Mouse (Mus musculus): ENCODE results near the gene Mrpl34. TPM values are rescaled to one million over a fixed set of nuclear protein-coding genes. Genes with fewer than 3 reads are reported as not detected.

Gene Mrpl34
- polyA plus RNA-seq, 1 experiment from 2014 or later = 157 TPM

GRCm38 (mm10) chr8:71513018-71513754 lies 48.4 kb downstream of the Mrpl34 start:
- Histone ChIP-seq H3K27me3 (peaks cover 27% of the 10 kb centered on the region), H3K4me1 (replicated peaks) (peaks cover 28% of the 10 kb centered on the region), H3K27ac (no peak overlapping the region), H3K9ac (no peak overlapping the region), H3K4me3 (replicated peaks) (no peak overlapping the region), H3K36me3 (no peaks in the 10 kb centered on the region), H3K4me2 (no peak overlapping the region), H3K9me3 (replicated peaks) (no peaks in the 10 kb centered on the region)
- no peak for ATAC-seq (ENCODE audit: low read depth)
- 34% methylated on average over 14 of the region's 15 CpGs for WGBS (ENCODE audit: insufficient replicate concordance)
- no peak for DNase-seq

GRCm38 (mm10) chr8:71515043-71515442 lies 50.3 kb downstream of the Mrpl34 start:
- Histone ChIP-seq H3K36me3 (no peaks in the 10 kb centered on the region), H3K27me3 (peaks cover 11% of the 10 kb centered on the region), H3K9me3 (replicated peaks) (no peaks in the 10 kb centered on the region), H3K9ac (no peak overlapping the region), H3K4me3 (replicated peaks) (no peak overlapping the region), H3K4me1 (replicated peaks) (peaks cover 25% of the 10 kb centered on the region), H3K27ac (no peak overlapping the region), H3K4me2 (no peak overlapping the region)
- DNase-seq (no peak), ATAC-seq (ENCODE audit: low read depth) (no peak)
- 57% methylated on average over 5 of the region's 5 CpGs for WGBS (ENCODE audit: insufficient replicate concordance)

Other genes with a start within 250 kb of the Mrpl34 start
- 6.8 and 7.3 TPM in 2 replicates for gene Myo9b, start 192.2 kb upstream of the Mrpl34 start, polyA plus RNA-seq (2015; fragmentation: Nextera tagmentation; extraction: Ambion mirVana)
- gene Haus8, start 192.0 kb upstream of the Mrpl34 start, polyA plus RNA-seq (2015; fragmentation: Nextera tagmentation; extraction: Ambion mirVana) = 57.4 and 61.4 TPM in 2 replicates
- gene Use1, start 98.1 kb upstream of the Mrpl34 start, polyA plus RNA-seq (2015; fragmentation: Nextera tagmentation; extraction: Ambion mirVana) = 52.1 and 55.8 TPM in 2 replicates
- gene Ocel1, start 93.7 kb upstream of the Mrpl34 start, polyA plus RNA-seq (2015; fragmentation: Nextera tagmentation; extraction: Ambion mirVana) = 4.3 and 4.4 TPM in 2 replicates
- 18.8 and 19.2 TPM in 2 replicates for gene Nr2f6, start 83.0 kb upstream of the Mrpl34 start, polyA plus RNA-seq (2015; fragmentation: Nextera tagmentation; extraction: Ambion mirVana)
- 2.6 and 2.8 TPM in 2 replicates for gene Ushbp1, start 69.2 kb upstream of the Mrpl34 start, polyA plus RNA-seq (2015; fragmentation: Nextera tagmentation; extraction: Ambion mirVana)
- 65.1 and 74.8 TPM in 2 replicates for gene Babam1, start 68.1 kb upstream of the Mrpl34 start, polyA plus RNA-seq (2015; fragmentation: Nextera tagmentation; extraction: Ambion mirVana)
- gene Ankle1, start 58.9 kb upstream of the Mrpl34 start, polyA plus RNA-seq (2015; fragmentation: Nextera tagmentation; extraction: Ambion mirVana) = 39.5 and 40.9 TPM in 2 replicates
- gene Abhd8, start 1.3 kb upstream of the Mrpl34 start, polyA plus RNA-seq (2015; fragmentation: Nextera tagmentation; extraction: Ambion mirVana) = 12.3 and 13.2 TPM in 2 replicates
- gene Dda1, start 4.2 kb downstream of the Mrpl34 start, polyA plus RNA-seq (2015; fragmentation: Nextera tagmentation; extraction: Ambion mirVana) = 50.9 and 51.6 TPM in 2 replicates
- 0.12 and 0.14 TPM in 2 replicates for gene Ano8, start 21.0 kb downstream of the Mrpl34 start, polyA plus RNA-seq (2015; fragmentation: Nextera tagmentation; extraction: Ambion mirVana)
- gene Gtpbp3, start 23.1 kb downstream of the Mrpl34 start, polyA plus RNA-seq (2015; fragmentation: Nextera tagmentation; extraction: Ambion mirVana) = 6.8 and 7.3 TPM in 2 replicates
- 24.3 and 28.4 TPM in 2 replicates for gene Plvap, start 46.8 kb downstream of the Mrpl34 start, polyA plus RNA-seq (2015; fragmentation: Nextera tagmentation; extraction: Ambion mirVana)
- gene Ccdc194, start 60.8 kb downstream of the Mrpl34 start, polyA plus RNA-seq (2015; fragmentation: Nextera tagmentation; extraction: Ambion mirVana) = 0.15 TPM in 2 replicates
- 34.1 and 36.0 TPM in 2 replicates for gene Bst2, start 72.5 kb downstream of the Mrpl34 start, polyA plus RNA-seq (2015; fragmentation: Nextera tagmentation; extraction: Ambion mirVana)
- gene Mvb12a, start 78.0 kb downstream of the Mrpl34 start, polyA plus RNA-seq (2015; fragmentation: Nextera tagmentation; extraction: Ambion mirVana) = 30.4 and 33.9 TPM in 2 replicates
- 0.53 and 0.66 TPM in 2 replicates for gene Tmem221, start 93.9 kb downstream of the Mrpl34 start, polyA plus RNA-seq (2015; fragmentation: Nextera tagmentation; extraction: Ambion mirVana)
- gene Nxnl1, start 101.6 kb downstream of the Mrpl34 start, polyA plus RNA-seq (2015; fragmentation: Nextera tagmentation; extraction: Ambion mirVana) = 0.13 and 0.14 TPM in 2 replicates
- gene Slc27a1, start 103.9 kb downstream of the Mrpl34 start, polyA plus RNA-seq (2015; fragmentation: Nextera tagmentation; extraction: Ambion mirVana) = 2.3 and 2.5 TPM in 2 replicates
- gene Pgls, start 127.2 kb downstream of the Mrpl34 start, polyA plus RNA-seq (2015; fragmentation: Nextera tagmentation; extraction: Ambion mirVana) = 104 and 110 TPM in 2 replicates
- gene Fam129c, start 132.7 kb downstream of the Mrpl34 start, polyA plus RNA-seq (2015; fragmentation: Nextera tagmentation; extraction: Ambion mirVana) = 0.28 and 0.80 TPM in 2 replicates
- 21.4 and 21.9 TPM in 2 replicates for gene Colgalt1, start 146.0 kb downstream of the Mrpl34 start, polyA plus RNA-seq (2015; fragmentation: Nextera tagmentation; extraction: Ambion mirVana)
- gene Unc13a, start 206.8 kb downstream of the Mrpl34 start, polyA plus RNA-seq (2015; fragmentation: Nextera tagmentation; extraction: Ambion mirVana) = 0.20 TPM in 2 replicates
- gene Jak3, start 211.3 kb downstream of the Mrpl34 start, polyA plus RNA-seq (2015; fragmentation: Nextera tagmentation; extraction: Ambion mirVana) = 5.7 and 6.1 TPM in 2 replicates
- 0.67 and 1.1 TPM in 2 replicates for gene Insl3, start 224.3 kb downstream of the Mrpl34 start, polyA plus RNA-seq (2015; fragmentation: Nextera tagmentation; extraction: Ambion mirVana)
- 3.5 and 3.7 TPM in 2 replicates for gene B3gnt3, start 236.8 kb downstream of the Mrpl34 start, polyA plus RNA-seq (2015; fragmentation: Nextera tagmentation; extraction: Ambion mirVana)